Mouse (Mus musculus) gastrocnemius, postnatal 25 days (tissue): ENCODE data around the gene Tarm1. TPM values are rescaled to one million over a fixed set of nuclear protein-coding genes. Genes with fewer than 3 reads are reported as not detected.

Experiments
- DNase-seq: peaks from one replicate; pipeline ENCODE4 v3.0.0; 2022
- long read RNA-seq, 2 experiments: library from polyadenylated mRNA; stranded (forward); transcript quantifications; one replicate each; pipeline ENCODE4 v2.0.0; 2021
- total RNA-seq, 2 experiments: library from RNA; stranded (reverse); gene quantifications; 1 replicate in 1 of 2; 2 replicates in 1 of 2; pipeline ENCODE4 v1.2.3; 2021

Tarm1 gene
- not detected for total RNA-seq
- long read RNA-seq, experiment 1 = 0 reads
- long read RNA-seq, experiment 2 = 0 reads

DNA sequence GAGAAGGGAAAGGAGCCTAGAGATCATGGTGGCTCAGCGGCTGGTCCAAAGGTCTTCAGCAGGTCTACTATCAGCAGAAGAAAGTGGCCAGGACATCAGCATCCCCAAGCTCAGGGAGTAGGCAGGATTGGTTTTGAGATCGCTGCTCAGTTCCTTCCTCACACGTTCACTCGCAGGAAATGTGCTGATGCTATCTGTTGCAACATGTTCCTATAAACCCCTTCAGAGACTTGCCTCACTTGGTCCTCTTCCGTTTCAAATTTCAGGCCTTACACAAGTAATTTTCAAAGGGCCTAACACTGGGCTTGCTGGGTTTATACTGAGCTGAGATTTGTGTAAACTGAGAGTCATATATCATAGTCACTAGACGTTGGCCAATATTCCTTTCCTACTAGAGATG is at the start of gene Tarm1:
Gene Tarm1 (minus strand): TSS at position 186 of the 400 bp plus-strand sequence.
- DNase-seq = no peak

DNA sequence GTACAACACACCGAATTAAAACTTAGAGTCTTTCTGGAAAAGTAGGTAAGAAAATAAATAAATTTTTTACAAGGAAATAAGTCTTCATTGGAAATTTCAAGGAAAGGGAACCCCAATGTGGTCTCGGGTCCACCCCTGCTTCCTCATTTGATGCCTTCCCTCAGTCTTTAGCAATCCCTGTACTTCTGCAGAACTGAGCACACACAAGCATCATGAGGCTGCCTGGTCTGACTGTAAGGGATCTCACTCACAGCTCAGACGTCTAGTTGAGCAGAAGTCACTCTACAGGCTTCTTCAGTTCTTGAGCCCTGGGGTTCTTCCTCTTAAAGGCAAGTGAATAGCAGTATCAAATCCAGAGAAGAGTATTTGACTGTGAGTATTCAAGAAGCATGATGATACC is 3.5 kb upstream of the Tarm1 start:
- no peak for DNase-seq

DNA sequence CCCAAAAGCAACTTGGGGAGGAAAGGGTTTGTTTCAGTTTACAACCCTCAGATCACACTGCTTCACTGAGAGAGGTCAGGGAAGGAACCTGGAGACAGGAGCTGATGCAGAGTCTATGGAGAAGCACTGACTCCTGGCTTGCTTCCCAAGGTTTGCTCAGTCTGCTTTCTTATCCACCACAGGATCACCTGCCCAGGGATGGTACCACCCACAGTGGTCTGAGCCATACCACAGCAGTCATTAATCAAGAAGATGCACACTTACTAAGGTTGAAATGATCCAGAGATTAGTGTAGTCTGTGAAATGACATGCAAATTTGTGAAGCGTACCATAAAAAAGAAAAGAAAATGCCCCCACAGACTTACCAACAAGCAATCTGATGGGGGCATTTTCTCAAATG is 2.0 kb downstream of the Tarm1 start:
- no peak for DNase-seq

DNA sequence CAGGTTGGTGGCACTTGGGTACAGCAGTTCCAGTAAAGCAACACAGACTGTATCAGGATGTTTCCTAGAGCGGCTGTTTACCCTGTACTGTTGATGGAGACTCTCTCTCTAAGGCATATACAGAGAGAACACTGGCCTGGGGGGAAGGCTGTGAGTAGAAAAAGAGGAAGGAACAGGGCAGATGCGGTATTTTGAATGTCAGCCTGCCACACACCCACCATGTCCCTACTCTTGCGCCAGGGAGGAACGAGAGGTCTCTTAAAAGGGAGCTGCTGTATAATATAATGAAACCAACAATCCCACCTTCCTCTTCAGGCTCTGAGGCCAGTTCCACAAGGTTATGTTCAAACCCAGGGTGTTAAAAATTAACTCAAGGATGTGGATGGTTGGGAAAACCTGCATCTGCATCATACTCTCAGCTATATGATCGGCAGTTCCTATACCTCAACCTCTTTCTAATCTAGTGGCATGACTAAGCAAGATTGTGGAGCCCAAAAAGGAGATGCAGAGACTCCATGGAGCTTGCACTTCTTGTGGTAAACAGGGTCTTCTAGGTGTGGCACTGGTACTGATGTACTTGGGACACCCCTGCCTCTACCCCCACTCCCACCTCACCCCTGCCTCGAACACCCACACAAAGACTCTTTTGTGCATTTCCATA is 20.3 kb downstream of the Tarm1 start:
- DNase-seq = no peak

DNA sequence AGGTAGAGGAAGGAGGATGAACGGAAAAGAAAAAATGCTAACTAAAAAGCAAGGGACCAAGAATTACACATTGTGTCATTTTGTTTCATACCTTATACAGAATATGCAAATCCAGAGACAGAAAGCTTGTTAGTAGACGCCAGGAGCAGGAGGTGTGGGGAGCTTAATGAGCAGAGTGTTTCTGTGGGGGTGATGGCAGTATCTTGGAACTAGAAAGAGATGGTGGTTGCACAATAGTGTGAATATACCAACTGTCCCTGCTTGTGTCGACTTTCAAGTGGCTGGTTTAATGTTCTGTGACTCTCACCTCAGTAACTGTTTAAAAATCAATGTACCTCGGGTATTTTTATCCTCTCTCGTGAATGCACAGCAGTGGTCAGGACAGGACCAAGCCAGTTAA is 25.7 kb downstream of the Tarm1 start:
- no peak for DNase-seq

DNA sequence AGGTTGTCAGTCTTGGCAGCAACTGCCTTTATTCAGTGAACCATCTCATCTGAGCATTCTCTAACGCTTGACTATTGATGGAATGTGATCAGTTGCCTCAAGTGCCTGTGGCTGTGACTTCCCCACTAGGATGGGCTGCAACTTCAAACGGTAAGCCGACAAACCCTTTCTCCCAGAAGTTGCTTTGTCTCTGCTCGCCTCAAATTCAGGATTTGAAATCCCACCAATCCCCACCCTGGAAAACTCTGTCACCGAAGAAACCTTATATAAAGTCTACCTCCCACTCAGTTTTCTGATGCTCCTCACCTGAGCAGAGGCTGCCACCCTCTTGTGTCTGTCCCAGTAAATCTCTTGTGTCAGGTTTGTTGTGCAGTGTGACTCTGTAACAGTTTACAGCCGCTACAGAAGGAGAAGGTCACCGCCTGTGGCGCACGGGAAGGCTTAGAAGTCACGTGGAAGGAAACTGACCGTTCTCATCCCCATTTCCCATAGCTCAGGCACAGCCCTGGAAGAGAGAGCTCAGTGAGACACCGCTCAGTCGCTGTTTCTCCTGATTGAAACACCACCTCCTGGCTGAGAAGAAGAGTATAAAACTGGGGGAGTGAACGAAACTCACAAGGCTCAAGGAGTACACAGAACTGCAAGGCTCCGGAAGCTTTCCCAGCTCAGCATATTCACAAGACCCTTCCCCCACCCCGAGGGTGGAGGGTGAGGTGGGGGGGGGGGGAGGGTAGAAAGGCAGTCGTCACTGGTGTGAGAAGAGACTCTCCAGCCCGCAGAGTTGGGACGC is 27.9 kb downstream of the Tarm1 start:
- no peak for DNase-seq

DNA sequence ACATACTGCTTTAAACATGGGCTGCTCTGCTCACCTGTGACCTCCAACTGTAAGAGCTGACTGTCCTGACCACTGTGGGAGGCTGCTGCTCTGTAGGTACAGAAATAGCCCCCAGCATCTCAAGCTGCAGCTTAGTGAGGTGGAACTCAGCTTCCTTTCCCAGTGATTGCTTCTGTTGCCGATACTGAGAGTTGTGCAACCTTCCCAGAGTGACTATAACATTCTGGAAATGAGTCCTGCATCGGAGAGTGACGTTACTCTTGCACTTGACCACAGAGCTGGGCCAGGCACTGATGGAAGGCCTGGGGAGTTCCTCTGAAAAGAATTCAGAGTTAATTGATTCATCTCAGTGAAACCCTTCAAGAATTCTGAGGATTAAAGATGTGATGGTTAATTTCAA is 29.6 kb downstream of the Tarm1 start:
- DNase-seq = no peak

DNA sequence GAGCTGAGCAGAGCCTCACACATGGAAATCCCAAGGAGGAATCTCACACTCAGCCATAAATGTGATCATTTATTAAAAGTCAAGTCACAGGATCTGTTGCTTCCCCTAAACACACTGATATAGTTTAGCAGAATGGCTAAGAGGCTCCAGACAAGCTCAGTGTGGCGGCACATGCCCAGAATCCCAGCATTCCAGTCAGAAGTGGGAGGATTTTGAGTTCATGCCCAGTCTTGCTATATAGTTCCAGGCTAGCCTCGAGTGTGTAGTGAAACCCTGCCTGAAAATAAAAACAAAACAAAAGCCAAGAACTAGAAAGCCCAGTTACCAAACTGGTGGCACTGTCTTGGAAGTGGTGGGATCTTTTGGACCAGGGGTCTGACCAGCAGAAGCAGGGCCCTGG is 33.8 kb downstream of the Tarm1 start:
- DNase-seq = no peak

DNA sequence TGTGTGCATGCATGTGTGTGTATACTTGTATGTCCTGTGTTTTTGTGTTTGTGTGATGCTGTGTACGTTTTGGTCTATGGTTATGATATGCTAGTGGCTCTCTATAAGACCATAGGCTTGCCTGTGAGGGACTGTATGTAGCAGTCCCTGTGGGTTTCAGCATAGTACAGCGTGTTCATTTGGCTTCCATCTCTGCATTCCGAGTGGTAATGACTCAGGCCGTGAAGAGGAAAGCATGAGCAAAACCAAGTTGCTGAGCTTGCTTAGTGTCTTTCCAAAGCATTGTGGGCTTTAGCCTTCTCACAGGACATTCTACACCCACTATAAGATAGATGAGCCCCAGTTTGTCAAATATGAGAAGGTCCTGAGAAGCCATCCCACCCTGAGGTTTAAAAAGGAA is 39.1 kb downstream of the Tarm1 start:
- peak; percentile 18 for DNase-seq

DNA sequence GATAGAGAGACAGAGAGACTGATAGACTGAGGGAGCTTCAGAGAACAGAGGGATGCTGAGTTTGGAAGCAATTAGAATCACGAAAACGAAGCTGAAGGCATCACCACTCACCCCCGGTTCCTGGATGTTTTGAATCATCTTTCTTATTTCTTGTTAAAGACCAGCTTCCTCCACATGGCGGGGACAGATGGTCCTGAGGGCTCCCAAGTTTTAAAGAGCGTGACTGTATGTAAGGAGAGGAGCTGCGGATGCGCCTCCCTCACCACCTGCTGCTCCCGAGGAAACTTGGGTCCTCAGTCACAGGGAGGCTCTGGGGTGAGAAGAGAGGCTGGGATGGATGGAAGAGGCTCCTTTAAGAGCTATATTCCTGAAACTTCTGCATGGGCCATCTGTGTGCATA is 42.2 kb downstream of the Tarm1 start:
- DNase-seq = no peak

DNA sequence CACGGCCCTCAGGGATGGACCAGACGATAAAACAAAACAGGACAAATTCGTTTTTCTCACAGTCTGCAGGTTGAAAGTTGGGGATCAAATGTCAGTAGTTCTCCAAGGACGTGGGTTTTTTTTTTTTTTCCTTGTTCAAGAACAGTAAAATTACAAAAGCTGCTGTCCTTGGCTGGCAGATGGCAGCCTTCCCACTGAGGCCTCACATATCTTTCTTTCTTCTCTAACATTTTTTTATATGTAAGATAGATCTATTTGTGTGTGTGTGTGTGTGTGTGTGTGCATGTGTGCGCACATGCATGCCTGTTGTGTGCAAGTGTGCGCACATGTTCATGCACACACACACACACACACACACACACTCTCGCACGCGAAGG is 44.6 kb downstream of the Tarm1 start:
- DNase-seq = no peak

DNA sequence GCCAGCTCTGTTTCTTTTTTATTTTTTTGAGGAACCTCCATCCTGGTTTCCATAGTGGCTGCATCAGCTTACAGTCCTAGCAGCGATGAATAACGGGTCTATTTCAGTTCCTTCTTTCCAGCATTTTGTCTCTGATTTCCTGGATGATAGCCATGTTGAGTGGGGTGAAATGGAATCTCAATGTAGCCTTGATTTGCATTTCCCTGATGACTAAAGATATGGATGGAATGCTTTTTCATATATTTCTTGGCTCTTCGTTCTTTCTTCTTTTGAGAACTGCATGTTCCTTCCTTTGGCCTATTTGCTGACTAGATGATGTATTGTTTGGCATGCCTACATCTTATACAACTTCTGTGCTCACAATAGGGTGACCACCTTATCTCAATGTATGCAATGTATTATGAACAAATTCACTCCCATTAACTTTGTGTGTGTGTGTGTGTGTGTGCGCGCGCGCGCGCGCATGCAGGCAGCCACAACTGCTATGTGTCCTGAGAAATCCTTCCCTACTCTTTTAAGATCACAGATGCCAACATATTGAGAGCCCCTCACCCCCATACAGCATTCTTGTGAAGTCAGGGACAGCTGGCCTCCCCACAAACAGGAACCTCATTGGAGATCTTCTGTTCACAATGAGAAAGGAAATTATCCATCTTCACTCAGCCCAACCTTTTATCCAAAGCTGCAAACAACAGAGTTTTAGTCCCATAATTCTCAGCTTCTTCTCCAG is 45.1 kb downstream of the Tarm1 start:
- no peak for DNase-seq

DNA sequence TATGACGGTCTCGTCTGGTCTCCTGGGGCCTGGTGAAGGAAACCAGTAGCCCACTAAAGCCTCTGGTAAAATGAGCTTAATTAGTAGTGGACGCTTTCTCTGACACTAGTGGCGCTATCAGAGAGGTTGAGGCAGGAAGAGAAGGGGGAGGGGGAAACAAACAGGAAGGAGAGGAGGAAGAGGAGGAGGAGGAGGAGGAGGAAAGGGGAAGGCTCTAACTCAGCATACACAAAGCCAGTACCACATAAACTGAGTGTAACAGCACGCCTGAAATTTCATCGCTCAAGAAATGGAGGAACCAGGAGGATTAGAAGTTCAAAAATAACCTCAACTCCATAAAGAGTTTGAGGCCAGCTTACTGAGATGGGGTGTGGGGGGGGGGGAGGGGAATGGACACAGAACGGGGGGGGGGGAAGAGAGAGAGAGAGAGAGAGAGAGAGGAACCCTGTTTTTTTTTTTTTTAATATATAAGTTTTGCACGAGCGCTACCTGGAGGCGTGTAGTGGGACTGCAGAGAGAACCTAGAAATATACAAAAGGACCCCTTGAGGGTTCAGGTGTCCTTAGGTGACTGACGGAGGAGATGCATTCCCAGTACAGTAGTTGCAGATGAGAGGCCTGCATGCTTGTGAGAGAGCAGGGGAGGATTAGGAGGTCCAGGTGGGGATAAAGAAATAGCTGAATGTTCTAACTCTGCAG is 48.8 kb downstream of the Tarm1 start:
- no peak for DNase-seq

DNA sequence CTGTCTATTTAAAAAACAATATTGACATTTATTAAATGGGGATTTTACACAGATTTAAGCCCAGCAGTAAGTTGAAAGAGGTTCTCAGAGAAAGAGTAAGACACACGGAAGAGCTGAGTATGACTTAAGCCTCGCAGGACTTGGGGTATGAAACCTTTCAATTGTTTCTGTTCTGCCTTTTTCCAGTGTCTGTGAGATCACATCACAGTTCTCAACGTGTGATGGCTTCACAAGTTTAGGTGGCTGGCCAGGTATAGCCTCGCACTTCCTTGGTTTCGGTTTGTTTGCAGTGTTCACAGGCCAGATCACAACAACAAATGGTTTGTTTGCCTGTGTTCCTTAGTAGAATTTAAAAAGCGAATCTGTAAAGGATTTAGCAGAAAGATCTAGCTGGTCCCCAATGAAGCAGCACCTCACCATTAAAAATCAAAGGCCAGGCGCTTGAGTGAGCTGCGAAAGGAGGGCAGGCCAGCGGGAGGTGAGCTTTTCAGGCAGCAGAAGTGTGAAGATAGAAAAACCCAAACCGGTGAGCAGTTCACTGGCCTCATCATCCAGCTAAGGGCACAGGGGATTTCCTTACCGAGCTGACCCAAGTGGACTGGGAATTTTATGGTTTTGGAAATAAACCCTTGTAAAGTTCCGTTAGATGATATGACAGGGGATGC is 49.5 kb downstream of the Tarm1 start:
- no peak for DNase-seq

DNA sequence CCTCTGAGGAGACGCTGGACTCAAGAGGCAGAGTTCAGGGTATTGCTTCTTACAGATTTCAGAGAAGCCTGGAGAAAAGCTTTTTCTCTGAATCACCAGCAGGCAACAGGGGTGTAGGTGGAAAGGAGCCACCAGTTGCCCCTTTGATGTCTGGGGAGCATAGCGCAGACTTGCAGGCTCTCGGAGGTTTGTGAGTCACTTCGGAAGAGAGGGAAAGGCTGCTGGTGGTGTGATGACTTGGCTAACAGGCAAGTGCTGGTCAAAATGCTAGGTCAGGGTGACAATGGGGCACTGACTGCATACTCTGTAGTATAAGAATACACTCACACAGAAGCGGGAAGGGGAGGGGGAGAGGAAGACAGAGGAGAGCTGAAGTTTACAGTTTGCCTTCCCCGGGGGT is 51.3 kb downstream of the Tarm1 start:
- DNase-seq = no peak

DNA sequence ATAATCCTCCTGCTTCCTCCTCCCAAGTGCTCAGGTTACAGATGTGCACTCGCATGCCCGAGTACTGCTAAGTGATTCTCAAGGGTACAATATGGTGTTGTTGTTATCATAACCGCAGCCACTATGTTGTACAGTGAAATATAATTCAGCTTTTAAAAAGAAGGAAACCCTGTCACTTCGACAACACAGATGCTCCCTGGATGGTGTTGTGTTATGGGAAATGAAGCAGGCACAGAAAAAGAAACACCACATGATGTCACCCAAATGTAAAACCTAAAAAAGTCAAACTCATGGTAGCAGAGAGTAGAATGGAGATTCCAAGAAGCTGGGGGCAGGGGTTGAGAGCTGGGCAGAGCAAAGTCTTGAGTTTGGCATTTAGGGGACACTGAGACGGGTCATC is 51.8 kb downstream of the Tarm1 start:
- no peak for DNase-seq

DNA sequence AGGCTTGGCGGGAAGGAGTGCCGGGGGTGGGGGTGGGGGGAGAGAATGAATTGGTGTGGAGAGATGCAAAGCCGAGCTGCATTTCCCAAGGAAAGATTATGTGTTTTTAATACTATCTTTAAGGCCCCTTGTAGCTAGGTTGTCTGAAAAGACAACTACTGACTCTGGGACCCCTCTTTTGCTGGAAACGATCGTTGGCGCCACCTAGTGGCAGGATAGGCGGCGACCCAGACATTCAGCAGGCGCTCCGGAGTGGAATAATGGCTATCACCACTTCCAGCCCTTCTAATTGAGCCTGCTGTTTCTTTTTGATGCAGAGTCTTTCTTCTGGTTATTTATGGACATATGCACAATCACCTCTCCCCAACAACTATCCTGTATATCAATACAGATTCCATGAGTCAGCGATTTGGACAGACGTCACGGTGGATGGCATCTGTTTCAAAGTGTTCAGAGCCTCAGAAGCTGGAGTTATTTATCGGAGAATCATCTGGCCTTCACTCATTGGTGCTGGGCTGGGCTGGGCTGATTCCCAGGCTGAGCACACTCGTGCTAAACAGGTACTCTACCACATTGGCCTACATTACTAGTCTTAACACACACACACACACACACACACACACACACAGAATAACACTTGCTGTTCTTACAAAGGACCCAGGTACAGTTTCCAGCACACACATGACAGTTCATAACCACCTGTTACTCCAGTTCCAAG is 53.5 kb downstream of the Tarm1 start:
- peak; percentile 29 for DNase-seq

DNA sequence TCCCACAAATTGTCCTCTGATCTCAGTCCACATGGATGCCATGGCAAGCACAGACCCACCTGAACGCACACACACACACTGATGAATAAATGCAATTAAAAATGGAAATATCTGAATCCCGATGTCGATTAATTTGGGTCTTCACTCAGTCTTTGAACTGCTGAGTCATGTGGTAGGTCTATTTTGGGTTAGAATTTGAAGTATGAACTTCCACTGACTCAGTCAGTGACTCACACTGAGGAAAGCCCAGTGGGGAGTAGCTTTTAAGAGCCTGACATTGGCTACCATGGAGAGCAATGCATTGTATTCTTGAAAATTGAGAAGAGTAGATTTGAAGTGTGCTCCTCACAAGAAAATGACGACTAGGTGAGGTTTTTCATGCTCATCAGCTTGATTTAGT is 55.4 kb downstream of the Tarm1 start:
- no peak for DNase-seq

DNA sequence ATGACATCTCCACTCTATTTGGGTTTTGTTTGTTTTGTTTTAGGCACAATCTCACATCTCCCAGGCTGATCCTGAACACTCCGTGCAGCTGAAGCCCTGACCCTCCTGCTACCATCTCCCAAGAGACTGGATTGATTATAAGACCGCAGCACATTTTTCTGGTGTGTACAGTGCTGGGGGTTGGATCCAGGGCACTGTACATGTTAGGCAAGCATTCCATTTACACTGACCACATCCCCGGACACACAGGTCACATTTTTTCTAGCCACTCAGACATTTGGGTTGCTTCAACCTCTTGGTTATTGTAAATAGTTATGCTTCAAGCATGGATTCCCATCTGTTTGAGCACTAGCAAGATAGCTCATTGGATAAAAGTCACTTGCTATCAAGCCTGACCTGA is 55.8 kb downstream of the Tarm1 start:
- DNase-seq = no peak

DNA sequence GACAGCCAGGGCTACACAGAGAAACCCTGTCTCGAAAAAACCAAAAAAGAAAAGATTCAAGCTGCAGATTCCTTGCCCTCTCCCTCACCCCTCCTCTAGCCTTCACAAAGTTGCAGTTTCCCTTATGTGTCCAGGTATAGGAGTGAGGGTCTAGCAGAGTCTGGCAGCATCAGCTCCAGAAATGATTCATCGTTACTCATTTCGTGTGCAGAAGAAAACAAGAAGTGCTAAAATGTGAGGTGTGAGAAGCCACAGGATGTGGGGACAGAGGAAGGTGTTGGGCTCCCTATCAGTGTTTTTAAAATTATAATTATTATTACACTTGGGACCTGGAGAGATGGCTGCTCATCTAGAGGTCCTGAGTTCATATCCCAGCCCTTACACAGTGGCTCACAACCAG is 57.7 kb downstream of the Tarm1 start:
- no peak for DNase-seq

DNA sequence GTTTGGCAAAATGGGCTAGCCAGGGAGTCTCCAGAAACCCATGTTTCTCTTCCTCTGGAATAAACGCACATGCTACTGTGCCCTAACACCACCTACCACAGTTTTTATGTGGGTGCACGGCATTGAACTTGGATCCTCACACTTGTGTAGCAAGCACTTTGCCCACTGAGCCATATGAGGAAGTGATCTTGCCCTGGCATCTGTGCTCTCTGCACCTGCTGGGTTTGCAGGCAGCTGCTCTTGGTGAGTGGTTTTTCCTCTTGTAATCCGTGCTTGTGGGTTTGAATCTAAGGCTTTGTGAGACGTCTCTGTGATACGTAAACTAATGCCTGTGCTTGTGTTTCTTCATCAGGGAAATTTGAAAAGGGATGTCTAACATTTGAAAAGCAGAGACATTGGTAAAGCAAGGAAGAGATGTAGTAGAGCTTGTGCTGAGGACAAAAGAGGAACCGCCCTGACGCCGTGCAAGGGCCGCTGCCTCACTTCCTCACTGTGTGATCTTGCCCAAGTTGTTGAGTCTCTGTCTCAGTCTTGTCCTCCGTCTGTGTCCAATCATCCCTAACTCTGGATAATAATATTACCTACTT is 59.9 kb downstream of the Tarm1 start:
- no peak for DNase-seq
